Mouse (Mus musculus) hindbrain, embryonic 15.5 days (tissue): ENCODE measurements around the gene Ndufs7. TPM values are rescaled to one million over a fixed set of nuclear protein-coding genes. Genes with fewer than 3 reads are reported as not detected.
"Not testable (repeated sequence)": the region's sequence is repeated elsewhere in the genome, so short reads cannot be mapped to it uniquely, and the experiment has no call there.

Experiments used
- ATAC-seq: fragments of 200-750 bp; cut with Nextera tagmentation; 2 replicates; pipeline ENCODE4 v1.8.0; 2017; ENCODE audit warnings: low read depth, moderate number of reproducible peaks, moderate TSS enrichment; ENCODE audit not compliant: low FRiP score
- H3K27ac ChIP-seq: fragments of 300-500 bp; sonication (generic); replicated peaks from 2 replicates; pipeline ENCODE4 v1.5.1; 2015; ENCODE audit warnings: mild to moderate bottlenecking, inconsistent platforms
- H3K27me3 ChIP-seq: fragments of 300-500 bp; sonication (generic); 2 replicates; pipeline ENCODE4 v1.6.1; 2015; ENCODE audit warnings: control low read depth, inconsistent platforms
- H3K36me3 ChIP-seq: fragments of 300-500 bp; sonication (generic); 2 replicates; pipeline ENCODE4 v1.6.1; 2015; ENCODE audit warnings: control low read depth, inconsistent platforms
- H3K4me1 ChIP-seq: fragments of 300-500 bp; sonication (generic); replicated peaks from 2 replicates; pipeline ENCODE4 v1.6.1; 2015; ENCODE audit warnings: control low read depth, inconsistent platforms
- H3K4me2 ChIP-seq: fragments of 300-500 bp; sonication (generic); 2 replicates; pipeline ENCODE4 v1.6.1; 2015; ENCODE audit warnings: moderate library complexity, mild to moderate bottlenecking, inconsistent platforms
- H3K4me3 ChIP-seq: fragments of 300-500 bp; sonication (generic); 2 replicates; pipeline ENCODE4 v1.5.1; 2015; ENCODE audit warnings: mild to moderate bottlenecking, inconsistent platforms
- H3K9ac ChIP-seq: fragments of 300-500 bp; sonication (generic); 2 replicates; pipeline ENCODE4 v1.6.1; 2015; ENCODE audit warnings: inconsistent platforms
- H3K9me3 ChIP-seq: fragments of 300-500 bp; sonication (generic); 2 replicates; pipeline ENCODE4 v1.6.1; 2016; ENCODE audit warnings: control low read depth, inconsistent platforms
- WGBS: fragments of 180-500 bp; shearing (Covaris S2); methylation state at CpG from one replicate; pipeline ENCODE4 v1.1.7; 2015; 5-methylcytosine and 5-hydroxymethylcytosine counted together
- polyA plus RNA-seq: library from polyadenylated mRNA; unstranded; fragments of >200 nt; fragmentation: Nextera tagmentation; extraction: Ambion mirVana; gene quantifications from 2 replicates; pipeline ENCODE4 v1.2.1, GENCODE M21; 2015

Gene Ndufs7
- 311 and 321 TPM in 2 replicates for polyA plus RNA-seq

DNA sequence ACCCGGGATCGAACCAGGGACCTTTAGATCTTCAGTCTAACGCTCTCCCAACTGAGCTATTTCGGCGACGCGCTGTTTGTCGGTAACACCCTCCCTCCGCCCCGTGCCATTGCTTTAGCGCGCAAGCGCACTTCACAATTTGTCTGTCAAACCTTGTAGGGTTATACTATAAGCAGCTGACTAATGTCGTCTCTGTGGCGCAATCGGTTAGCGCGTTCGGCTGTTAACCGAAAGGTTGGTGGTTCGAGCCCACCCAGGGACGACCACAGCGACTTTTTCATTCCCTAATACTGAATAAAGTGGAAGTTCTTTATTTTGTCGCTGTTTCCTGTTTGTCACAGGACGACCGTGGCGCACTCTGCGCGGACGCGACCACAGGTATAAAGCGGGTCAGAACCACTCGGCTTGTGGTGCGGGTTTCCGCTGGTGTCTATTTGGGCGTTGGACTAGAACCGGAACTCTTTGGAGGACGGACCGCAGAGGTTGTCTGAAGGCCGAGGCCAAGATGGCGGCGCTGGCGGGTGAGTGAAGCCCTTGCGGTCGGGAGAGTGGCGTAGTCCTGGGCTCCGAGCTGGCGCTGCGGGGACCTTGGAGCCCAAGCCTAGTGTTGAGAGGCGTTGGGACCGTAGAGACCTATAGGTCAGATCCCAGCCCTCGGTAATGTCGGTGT, at the start of gene Ndufs7:
Gene Ndufs7, plus strand, starts transcription at position 151 of the 670 bp plus-strand sequence.
- peak within 1 kb of the TSS; percentile 66 for H3K9ac ChIP-seq
- peak within 1 kb of the TSS; percentile 47 for H3K4me3 ChIP-seq
- peak within 1 kb of the TSS; percentile 79 for H3K27ac ChIP-seq
- H3K27me3 ChIP-seq = no peaks in the 10 kb centered on the region
- peak; percentile 91 for ATAC-seq
- H3K36me3 ChIP-seq = 0 out of 2 replicates have a peak, but pooled peaks cover 2% of the 10 kb centered on the region
- H3K4me1 ChIP-seq = peaks cover 27% of the 10 kb centered on the region
- H3K9me3 ChIP-seq = no peaks in the 10 kb centered on the region
- WGBS = under 1% methylated on average over 53 of the region's 53 CpGs
- peak within 1 kb of the TSS; percentile 76 for H3K4me2 ChIP-seq

DNA sequence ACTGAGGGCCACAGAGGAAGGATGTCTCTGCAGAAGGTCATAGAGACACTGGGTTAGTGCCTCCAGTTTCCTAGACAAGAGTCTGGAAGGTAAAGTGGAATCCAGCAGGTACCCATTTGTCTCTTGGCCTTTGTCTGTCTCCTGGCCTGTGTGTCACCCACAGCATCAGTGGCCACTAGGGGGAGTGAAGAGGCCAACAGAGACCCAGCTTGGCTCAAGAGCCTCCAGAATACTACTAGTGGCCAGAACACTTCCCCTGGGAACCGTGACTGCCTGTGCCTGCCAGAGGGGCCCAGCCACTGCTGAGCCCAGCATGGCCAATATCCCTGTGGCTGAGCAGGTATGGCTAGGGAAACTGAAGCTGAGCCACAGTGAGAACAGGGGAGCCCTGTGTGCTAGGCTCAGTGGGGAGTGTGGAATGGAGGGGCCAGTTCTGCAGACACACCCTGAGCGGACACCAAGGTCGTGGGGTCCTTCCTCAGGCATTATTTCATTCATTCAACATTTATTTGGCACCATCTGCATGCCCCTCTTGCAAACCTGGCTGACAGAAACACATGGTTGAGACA, 49.4 kb upstream of the Ndufs7 start:
- Histone ChIP-seq H3K27me3 (no peaks in the 10 kb centered on the region), H3K36me3 (no peaks in the 10 kb centered on the region), H3K27ac (no peak overlapping the region), H3K9ac (no peak overlapping the region), H3K4me3 (no peak overlapping the region), H3K4me2 (no peak overlapping the region), H3K4me1 (no peaks in the 10 kb centered on the region), H3K9me3 (no peaks in the 10 kb centered on the region)
- ATAC-seq = peak; percentile 55; the same call in 1 of the 2 replicates
- 56% methylated on average over 3 of the region's 3 CpGs for WGBS

DNA sequence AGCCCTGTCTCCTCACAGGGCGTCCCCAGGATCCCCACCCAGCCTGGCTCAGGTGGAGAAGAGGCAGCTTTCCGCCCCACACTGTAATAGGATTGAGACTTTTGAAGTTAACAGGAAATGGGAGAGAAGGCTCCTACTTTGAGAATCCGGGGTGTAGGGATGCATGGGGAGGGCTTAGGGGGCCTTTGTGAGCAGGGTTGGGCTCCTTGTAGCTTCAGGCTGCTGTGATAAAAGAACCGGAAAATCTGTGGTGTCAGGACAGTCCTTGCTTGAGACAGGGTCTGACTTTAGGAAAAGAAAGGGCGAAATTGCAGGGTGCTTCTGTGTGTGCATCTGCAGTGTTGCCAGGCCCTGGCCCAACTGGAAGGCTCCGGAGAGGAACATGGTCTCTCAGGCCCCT, 48.4 kb upstream of the Ndufs7 start:
- no peak overlapping the region for H3K27ac ChIP-seq
- WGBS = 68% methylated on average over 6 of the region's 6 CpGs

DNA sequence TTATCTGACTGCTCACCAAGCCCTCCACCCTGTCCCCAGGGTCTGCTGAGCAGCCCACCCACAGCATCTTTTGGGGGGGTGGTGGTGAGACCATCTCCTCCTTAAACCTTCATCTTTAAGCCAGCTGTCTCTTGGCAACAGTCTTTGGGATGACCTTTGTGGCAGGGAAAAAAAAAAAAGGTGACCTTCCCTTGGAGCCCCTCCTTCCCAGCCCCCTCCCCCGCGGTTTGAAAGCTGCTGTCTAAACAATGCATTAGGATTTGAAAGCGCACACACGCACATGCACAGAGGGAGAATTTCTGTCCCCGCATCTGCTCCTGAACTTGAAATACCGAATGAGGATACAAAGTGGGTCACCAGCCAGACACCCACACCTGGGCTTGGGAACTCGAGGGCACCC, 44.9 kb upstream of the Ndufs7 start:
- Histone ChIP-seq H3K9me3 (no peaks in the 10 kb centered on the region), H3K4me3 (no peak overlapping the region), H3K27ac (no peak overlapping the region), H3K27me3 (no peaks in the 10 kb centered on the region), H3K4me2 (no peak overlapping the region), H3K9ac (no peak overlapping the region), H3K36me3 (no peaks in the 10 kb centered on the region), H3K4me1 (peaks cover 9% of the 10 kb centered on the region)
- WGBS = 6% methylated on average over 7 of the region's 7 CpGs
- ATAC-seq = no peak

More for the DNA sequence above, 48.4 kb upstream of the Ndufs7 start:
- no peak overlapping the region for H3K4me3 ChIP-seq
- no peaks in the 10 kb centered on the region for H3K4me1 ChIP-seq
- ATAC-seq = no peak
- H3K9me3 ChIP-seq = no peaks in the 10 kb centered on the region
- H3K36me3 ChIP-seq = no peaks in the 10 kb centered on the region
- no peak overlapping the region for H3K9ac ChIP-seq
- H3K27me3 ChIP-seq = no peaks in the 10 kb centered on the region
- H3K4me2 ChIP-seq = no peak overlapping the region

DNA sequence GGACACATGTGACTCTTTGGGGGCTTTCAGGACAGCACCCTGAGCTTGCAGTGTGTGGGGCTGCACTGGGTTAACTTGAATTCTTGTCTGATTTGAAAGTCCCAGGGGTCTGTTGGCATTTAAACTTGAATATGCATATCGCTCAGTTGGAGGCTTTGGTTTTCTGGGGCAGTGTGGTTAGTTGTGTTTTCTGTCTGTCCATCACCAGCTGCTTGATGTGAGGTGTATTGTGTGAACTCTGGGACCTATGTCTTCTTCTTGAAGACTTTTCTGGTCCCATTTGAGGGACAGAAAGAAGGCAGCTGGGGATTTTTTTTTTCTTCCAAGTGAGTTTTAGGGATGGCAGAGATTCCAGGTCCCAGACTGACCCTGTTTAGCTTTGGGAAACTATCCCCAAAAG, 41.7 kb upstream of the Ndufs7 start:
- Histone ChIP-seq H3K9me3 (no peaks in the 10 kb centered on the region), H3K27me3 (no peaks in the 10 kb centered on the region), H3K27ac (no peak overlapping the region), H3K4me1 (peaks cover 11% of the 10 kb centered on the region), H3K4me3 (no peak overlapping the region), H3K4me2 (no peak overlapping the region), H3K36me3 (no peaks in the 10 kb centered on the region), H3K9ac (no peak overlapping the region)
- WGBS = 33% methylated on average over 1 of the region's 1 CpGs
- ATAC-seq = no peak

DNA sequence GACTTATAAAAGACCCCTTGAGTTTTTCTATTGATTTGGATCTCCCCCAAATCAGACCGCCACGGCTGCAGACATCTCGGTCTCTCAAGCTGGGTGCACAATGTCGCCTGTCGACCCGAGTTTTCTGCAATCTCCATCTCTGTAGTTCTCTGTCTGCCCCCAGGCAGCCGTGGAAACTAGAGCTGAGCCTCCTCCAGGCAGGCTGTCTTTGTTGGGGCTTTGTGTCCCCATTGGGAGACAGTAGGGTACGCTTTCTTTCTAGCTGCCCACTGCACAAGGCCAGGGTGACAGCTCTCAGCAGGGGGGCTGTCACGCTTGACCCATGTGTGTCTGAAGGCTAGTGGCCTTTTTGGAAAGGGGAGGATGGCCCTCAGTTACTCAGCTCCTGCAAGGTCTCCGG, 41.2 kb upstream of the Ndufs7 start:
- no peak overlapping the region for H3K4me3 ChIP-seq
- no peaks in the 10 kb centered on the region for H3K27me3 ChIP-seq
- H3K4me1 ChIP-seq = peaks cover 11% of the 10 kb centered on the region
- no peak overlapping the region for H3K27ac ChIP-seq
- no peak overlapping the region for H3K4me2 ChIP-seq
- H3K9me3 ChIP-seq = no peaks in the 10 kb centered on the region
- 29% methylated on average over 10 of the region's 10 CpGs for WGBS
- ATAC-seq = no peak
- no peak overlapping the region for H3K9ac ChIP-seq
- H3K36me3 ChIP-seq = no peaks in the 10 kb centered on the region

DNA sequence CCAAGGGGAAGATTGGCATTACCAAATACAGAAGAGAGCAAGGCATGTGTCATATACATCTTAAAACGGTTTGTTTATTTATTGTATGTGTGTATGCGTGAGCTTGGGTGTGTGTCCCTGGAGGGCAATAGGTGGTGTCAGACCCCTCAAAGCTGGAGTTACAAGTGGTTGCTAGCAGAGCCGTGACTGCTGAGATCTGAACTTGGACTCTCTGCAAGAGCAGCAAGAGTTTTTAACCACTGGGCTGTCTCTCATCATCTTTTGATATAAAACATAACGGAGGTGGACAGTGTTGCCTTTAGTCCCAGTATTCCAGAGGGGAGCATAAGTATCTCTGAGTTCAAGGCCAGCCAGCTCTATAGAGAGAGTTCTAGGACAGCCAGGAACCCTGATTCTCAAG, 40.7 kb upstream of the Ndufs7 start:
- H3K4me2 ChIP-seq = peak overlapping the region; percentile 32; the same call in 1 of the 2 replicates
- no peaks in the 10 kb centered on the region for H3K27me3 ChIP-seq
- no peak overlapping the region for H3K9ac ChIP-seq
- no peaks in the 10 kb centered on the region for H3K9me3 ChIP-seq
- H3K27ac ChIP-seq = no peak overlapping the region
- H3K36me3 ChIP-seq = no peaks in the 10 kb centered on the region
- H3K4me1 ChIP-seq = peaks cover 11% of the 10 kb centered on the region
- ATAC-seq = no peak
- no peak overlapping the region for H3K4me3 ChIP-seq
- 61% methylated on average over 4 of the region's 4 CpGs for WGBS

DNA sequence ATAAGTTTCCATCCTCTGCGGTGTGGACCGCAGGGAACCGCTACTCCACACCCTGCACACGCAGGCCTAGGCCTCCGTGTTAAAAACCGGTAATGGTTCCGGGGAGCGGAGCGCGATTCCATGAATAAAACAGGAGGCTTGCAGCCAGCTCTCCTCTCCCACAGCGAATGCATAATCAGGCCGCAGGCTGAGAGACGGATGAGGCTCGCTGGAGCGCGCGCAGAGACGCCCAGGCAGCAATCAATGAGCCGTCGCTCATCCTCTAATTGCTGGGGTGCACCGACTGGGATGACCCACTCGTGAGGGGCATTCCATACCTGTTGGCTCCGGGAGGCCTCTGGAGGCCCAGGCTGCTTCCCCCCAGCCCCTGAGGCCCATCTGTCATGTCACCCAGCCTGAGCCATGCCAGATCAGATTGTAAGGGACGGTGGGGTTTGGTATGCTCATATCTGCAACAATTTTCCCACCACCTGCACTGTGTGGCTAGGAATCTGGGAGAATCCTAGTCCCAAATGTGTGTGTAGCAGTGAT, 40.0 kb upstream of the Ndufs7 start:
- ATAC-seq = peak; percentile 76
- WGBS = 3% methylated on average over 24 of the region's 24 CpGs
- Histone ChIP-seq H3K9ac (no peak overlapping the region; the same call in 1 of the 2 replicates), H3K4me1 (peaks cover 11% of the 10 kb centered on the region), H3K36me3 (no peaks in the 10 kb centered on the region), H3K4me2 (peak overlapping the region; percentile 32), H3K4me3 (no peak overlapping the region), H3K9me3 (no peaks in the 10 kb centered on the region), H3K27me3 (no peaks in the 10 kb centered on the region), H3K27ac (peak overlapping the region; percentile 58)

DNA sequence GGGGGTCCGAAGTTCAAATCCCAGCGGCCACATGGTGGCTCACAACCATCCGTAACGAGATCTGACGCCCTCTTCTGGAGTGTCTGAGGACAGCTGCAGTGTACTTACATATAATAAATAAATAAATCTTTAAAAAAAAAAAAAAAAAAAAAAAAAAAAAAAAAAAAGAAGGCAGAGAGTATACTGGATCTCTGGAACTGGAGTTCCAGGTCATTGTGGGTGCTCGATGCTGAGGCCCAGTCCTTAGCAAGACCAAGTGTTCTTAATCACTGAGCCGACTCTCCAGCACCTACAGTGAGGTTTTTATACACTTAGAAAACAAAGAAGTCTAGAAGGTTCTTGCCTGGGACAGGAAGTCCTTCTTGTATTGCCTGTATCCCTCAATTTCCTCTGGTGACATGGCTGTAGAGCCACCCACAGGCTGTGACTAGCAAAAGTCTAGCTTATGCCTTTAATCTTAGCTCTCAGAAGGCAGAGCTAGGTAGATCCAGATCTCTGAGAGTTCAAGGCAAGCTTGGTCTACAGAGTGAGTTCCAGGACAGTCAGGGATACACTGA, 37.3 kb upstream of the Ndufs7 start:
- not testable (repeated sequence) for H3K4me2 ChIP-seq, H3K36me3 ChIP-seq, H3K27me3 ChIP-seq, H3K9me3 ChIP-seq, ATAC-seq, H3K4me3 ChIP-seq, H3K27ac ChIP-seq, H3K9ac ChIP-seq
- 80% methylated on average over 7 of the region's 7 CpGs for WGBS
- H3K4me1 ChIP-seq = peaks cover 14% of the 10 kb centered on the region

DNA sequence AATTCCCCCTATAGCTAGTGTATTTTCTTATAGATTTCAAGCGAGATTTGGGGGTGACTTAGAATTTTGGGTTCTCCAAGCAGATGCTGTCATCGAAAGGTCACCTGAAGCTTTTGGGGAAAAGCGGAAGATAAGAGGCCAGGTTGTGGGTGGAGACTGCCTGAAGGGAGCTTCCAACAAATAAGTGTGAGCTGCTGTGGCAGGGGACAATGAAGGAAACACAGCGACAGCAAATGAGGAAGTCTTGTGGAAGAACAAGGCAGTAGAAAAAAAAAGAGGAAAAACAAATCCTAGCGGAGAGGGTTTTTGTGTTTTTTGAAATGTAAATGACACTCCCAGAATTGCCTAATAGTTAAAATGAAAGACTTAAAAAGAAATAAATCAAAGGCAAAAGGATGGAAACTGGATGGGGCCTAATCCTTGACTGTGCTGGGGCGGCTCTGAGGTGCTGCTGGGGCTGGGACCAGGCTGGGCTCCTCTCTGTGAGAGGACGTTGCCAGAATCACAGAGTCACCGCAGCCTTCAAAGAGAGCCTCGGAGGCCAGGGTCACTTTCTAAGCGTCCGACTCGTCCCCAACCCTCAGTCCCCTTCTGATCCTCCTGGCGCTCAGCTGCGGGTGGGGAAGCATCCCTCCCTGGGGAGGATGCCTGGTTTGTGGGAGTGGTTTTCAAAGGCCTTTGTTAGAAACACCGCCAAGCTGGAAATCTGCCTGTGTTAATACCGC, 33.7 kb upstream of the Ndufs7 start:
- Histone ChIP-seq H3K27ac (no peak overlapping the region), H3K27me3 (no peaks in the 10 kb centered on the region), H3K4me3 (no peak overlapping the region), H3K4me2 (no peak overlapping the region), H3K9ac (no peak overlapping the region), H3K4me1 (peaks cover 2% of the 10 kb centered on the region; the same call in 1 of the 2 replicates), H3K9me3 (no peaks in the 10 kb centered on the region), H3K36me3 (no peaks in the 10 kb centered on the region)
- 20% methylated on average over 16 of the region's 16 CpGs for WGBS
- no peak for ATAC-seq

DNA sequence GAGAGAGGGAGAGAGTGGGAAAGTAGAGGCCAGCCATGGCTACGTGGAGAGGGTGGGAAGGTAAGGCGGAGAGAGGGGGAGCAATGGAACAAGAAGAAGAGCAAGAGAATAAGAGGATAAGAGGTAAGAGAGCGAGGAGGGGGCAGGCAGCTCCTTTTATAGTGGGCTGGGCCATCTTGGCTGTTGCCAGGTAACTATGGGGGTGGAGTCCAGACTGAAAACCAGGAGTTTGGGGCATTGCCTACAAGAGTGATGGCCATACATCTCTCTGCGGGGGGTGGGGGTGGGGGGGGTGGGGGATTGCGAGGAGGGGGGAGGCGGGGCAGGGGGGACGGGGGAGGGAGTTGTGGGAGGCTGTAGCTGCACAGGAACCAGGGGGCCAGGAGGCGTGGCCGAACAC, 28.2 kb upstream of the Ndufs7 start:
- H3K4me3 ChIP-seq = no peak overlapping the region
- no peaks in the 10 kb centered on the region for H3K27me3 ChIP-seq
- H3K9me3 ChIP-seq = no peaks in the 10 kb centered on the region
- H3K4me2 ChIP-seq = no peak overlapping the region
- peaks cover 1% of the 10 kb centered on the region; the same call in 1 of the 2 replicates for H3K4me1 ChIP-seq
- 29% methylated on average over 7 of the region's 9 CpGs for WGBS
- ATAC-seq = no peak
- H3K9ac ChIP-seq = no peak overlapping the region
- H3K27ac ChIP-seq = no peak overlapping the region
- no peaks in the 10 kb centered on the region for H3K36me3 ChIP-seq

DNA sequence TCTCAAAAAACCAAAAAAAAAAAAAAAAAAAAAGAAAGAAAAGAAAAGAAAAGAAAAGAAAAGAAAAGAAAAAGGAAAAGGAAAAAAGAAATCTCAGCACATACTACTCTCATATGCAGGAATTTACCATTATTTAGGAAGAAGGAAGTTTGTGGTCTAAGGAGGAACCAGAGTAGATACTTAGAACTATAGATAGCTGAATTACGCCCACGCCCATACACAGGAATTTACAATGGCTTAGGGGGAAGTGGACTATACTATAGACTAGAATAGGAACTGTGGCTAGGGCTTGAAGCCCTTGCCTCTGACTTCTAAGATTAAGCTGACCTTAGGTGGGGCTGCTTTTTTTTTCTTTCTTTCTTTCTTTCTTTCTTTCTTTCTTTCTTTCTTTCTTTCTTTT, 25.8 kb upstream of the Ndufs7 start:
- not testable (repeated sequence) for H3K9ac ChIP-seq, H3K4me3 ChIP-seq, H3K27ac ChIP-seq, H3K27me3 ChIP-seq, H3K36me3 ChIP-seq, H3K4me2 ChIP-seq, ATAC-seq, H3K9me3 ChIP-seq
- peaks cover 19% of the 10 kb centered on the region for H3K4me1 ChIP-seq
- 100% methylated on average over 2 of the region's 2 CpGs for WGBS
